Mouse (Mus musculus): Measurements from ENCODE around the gene Cdh12. TPM values are rescaled to one million over a fixed set of nuclear protein-coding genes. Genes with fewer than 3 reads are reported as not detected.
A peak's percentile ranks its signal among the peaks of the same experiment; 100 is the strongest.
"Not testable (repeated sequence)": the region's sequence is repeated elsewhere in the genome, so short reads cannot be mapped to it uniquely, and the experiment has no call there.

Gene Cdh12
- polyA plus RNA-seq, 1 experiment from 2014 or later = 0.65 TPM

DNA sequence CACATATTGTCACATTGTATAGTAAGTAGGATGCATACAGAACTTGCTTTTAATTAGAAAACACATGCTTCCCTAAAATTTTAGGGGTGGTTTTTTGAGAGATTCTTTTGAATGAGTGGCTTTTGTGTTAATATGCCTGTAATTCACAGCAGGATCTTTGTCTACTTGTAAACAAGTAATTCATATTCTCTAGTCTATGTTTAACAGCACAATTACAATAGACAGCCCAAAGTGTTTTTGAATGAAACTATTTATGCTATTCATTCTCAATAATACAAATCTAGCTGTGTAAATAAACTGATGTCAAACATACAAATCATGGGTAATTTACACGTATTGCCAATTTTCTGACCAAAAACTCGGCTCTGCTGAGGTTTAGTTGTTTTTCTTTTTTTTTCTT is 895.3 kb downstream of the Cdh12 start:
- H3K36me3 ChIP-seq = no peaks in the 10 kb centered on the region
- no peaks in the 10 kb centered on the region for H3K4me1 ChIP-seq (replicated peaks)
- no peak overlapping the region for H3K4me2 ChIP-seq (replicated peaks)
- H3K27me3 ChIP-seq (replicated peaks) = no peaks in the 10 kb centered on the region
- H3K9me3 ChIP-seq = no peaks in the 10 kb centered on the region
- no peak overlapping the region for H3K4me3 ChIP-seq (replicated peaks)
- H3K9ac ChIP-seq = no peak overlapping the region
- no peak overlapping the region for H3K27ac ChIP-seq
- no peak for ATAC-seq
- WGBS = 63% methylated on average over 2 of the region's 2 CpGs

DNA sequence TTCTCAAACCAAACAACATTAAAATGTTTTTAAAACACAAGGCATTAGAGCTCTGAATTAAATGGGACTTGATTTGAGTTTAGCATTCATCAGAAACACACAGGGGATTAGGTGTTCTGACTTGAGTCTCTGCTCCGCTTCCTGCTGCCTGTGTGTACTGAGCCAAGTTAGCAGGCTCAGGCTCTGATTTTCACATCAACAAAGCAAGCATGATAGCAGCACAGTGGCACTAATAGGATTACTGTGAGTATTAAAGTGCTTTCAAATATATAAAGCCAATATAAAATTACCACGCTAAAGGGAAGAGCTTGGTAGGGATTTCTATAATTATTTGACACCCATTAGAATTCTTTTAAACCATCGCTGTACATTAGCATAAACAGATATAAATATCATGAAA is 895.7 kb downstream of the Cdh12 start:
- Histone ChIP-seq H3K27ac (no peak overlapping the region), H3K9me3 (no peaks in the 10 kb centered on the region), H3K27me3 (replicated peaks) (no peaks in the 10 kb centered on the region), H3K36me3 (no peaks in the 10 kb centered on the region), H3K4me3 (replicated peaks) (no peak overlapping the region), H3K4me1 (replicated peaks) (no peaks in the 10 kb centered on the region), H3K9ac (no peak overlapping the region), H3K4me2 (replicated peaks) (no peak overlapping the region)
- ATAC-seq = no peak
- WGBS = 56% methylated on average over 3 of the region's 3 CpGs

DNA sequence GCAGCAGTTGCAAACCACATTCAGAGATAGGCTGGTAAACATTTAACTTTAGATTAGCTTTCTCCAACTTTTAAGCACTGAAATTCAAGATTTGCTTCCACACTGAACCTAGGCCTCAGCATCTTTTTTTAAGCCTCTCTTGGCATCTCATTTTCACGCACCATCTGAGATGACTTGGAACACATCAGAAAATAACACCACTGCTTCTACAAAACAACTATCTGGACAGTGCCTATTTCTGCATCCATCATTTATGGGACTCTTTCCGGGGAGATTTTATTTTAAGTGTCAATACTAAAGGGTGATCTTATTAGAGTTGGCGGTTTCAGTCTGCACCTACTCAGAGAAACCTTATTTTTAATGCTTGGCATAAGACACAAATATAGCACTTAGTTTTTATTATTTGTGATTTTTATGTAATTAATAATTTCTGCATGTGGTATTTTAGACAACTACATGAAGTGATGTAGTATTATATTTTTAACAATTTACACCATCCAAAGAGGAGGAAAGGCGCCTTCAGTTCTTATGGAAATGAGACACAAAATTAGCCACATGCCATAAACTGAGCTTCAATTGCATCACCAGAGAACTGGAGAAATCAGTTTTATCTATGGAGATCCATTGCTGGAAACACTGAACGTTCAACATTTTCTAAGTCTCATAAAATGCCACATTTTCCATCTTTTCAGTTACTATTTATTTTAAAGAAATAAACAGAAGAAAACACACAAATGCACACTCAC is 906.5 kb downstream of the Cdh12 start:
- WGBS = 88% methylated on average over 5 of the region's 5 CpGs

DNA sequence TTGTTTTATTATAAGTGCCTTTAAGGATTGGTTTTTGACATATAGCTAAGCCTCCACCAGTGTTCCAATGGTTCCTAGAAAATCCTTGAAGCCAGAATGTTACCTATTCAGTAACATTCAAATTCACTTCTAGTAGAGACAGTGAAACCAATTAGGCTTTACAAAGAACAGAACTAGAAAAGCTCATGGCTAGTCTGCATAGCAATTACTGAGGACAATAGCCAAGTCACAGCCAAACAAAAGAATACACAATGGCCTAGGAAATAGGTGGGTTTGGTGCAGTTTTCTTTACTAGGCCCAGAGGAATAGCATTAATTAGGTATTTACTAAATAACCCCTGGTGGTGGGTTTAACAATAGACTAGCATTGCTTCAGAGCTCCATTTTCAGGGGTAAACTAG is 917.3 kb downstream of the Cdh12 start:
- no peak for ATAC-seq
- no peaks in the 10 kb centered on the region for H3K9me3 ChIP-seq
- no peaks in the 10 kb centered on the region for H3K36me3 ChIP-seq
- H3K27me3 ChIP-seq (replicated peaks) = no peaks in the 10 kb centered on the region
- no peak overlapping the region for H3K9ac ChIP-seq
- H3K4me2 ChIP-seq (replicated peaks) = no peak overlapping the region
- H3K27ac ChIP-seq = no peak overlapping the region
- H3K4me1 ChIP-seq (replicated peaks) = no peaks in the 10 kb centered on the region
- no peak overlapping the region for H3K4me3 ChIP-seq (replicated peaks)

More for the DNA sequence above, 906.5 kb downstream of the Cdh12 start:
- H3K4me2 ChIP-seq (replicated peaks) = no peak overlapping the region
- H3K36me3 ChIP-seq = no peaks in the 10 kb centered on the region
- H3K9me3 ChIP-seq = no peaks in the 10 kb centered on the region
- ATAC-seq = no peak
- H3K4me3 ChIP-seq (replicated peaks) = no peak overlapping the region
- no peaks in the 10 kb centered on the region for H3K27me3 ChIP-seq (replicated peaks)
- H3K9ac ChIP-seq = no peak overlapping the region
- no peak overlapping the region for H3K27ac ChIP-seq
- H3K4me1 ChIP-seq (replicated peaks) = no peaks in the 10 kb centered on the region

DNA sequence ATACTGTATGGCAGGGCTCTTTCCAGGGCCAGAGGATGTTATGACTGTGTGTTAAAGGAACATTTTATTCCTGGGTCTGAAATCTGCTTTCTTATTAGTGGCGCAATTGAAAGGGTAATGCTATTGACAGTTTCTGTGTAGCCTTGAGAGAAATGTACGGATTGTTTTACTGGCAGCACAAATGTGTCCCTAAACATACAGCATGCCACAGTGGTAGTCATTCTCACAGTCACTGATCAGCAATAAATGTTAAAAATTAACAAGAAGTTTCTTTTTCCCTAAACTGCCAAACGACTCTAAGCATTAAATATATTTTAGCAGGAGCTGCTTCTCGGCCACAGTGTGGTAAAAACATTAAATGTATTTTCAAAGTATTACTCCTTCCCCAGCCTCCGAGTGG is 926.4 kb downstream of the Cdh12 start:
- Histone ChIP-seq H3K27me3 (replicated peaks) (no peaks in the 10 kb centered on the region), H3K27ac (no peak overlapping the region), H3K9ac (no peak overlapping the region), H3K4me1 (replicated peaks) (no peaks in the 10 kb centered on the region), H3K4me3 (replicated peaks) (no peak overlapping the region), H3K4me2 (replicated peaks) (no peak overlapping the region), H3K36me3 (no peaks in the 10 kb centered on the region), H3K9me3 (no peaks in the 10 kb centered on the region)
- WGBS = 33% methylated on average over 5 of the region's 5 CpGs
- 0 out of 2 replicates have a peak, but pooled peaks have one; percentile 53 for ATAC-seq

DNA sequence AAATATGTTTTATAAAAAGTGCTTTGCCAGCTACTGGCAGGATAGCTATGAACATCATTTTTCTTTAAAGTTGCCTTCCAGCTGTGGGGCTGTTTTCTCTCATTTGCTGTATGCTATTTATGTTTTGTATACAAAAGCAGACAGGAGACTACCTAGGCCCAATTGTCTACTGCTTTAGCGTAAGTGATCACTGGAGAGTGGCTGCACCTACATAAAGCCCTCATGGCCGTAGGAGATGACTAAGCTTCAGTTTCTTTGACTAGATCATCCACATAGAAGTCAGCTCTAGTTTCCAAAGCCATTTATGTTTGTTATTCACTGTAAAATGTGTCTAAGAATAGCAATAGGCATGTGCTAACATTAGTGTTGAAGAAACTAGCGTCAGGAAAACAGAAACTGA is 926.8 kb downstream of the Cdh12 start:
- 53% methylated on average over 3 of the region's 3 CpGs for WGBS
- Histone ChIP-seq H3K4me1 (replicated peaks) (no peaks in the 10 kb centered on the region), H3K9me3 (no peaks in the 10 kb centered on the region), H3K4me3 (replicated peaks) (no peak overlapping the region), H3K27ac (no peak overlapping the region), H3K9ac (no peak overlapping the region), H3K4me2 (replicated peaks) (no peak overlapping the region), H3K27me3 (replicated peaks) (no peaks in the 10 kb centered on the region), H3K36me3 (no peaks in the 10 kb centered on the region)
- no peak for ATAC-seq

DNA sequence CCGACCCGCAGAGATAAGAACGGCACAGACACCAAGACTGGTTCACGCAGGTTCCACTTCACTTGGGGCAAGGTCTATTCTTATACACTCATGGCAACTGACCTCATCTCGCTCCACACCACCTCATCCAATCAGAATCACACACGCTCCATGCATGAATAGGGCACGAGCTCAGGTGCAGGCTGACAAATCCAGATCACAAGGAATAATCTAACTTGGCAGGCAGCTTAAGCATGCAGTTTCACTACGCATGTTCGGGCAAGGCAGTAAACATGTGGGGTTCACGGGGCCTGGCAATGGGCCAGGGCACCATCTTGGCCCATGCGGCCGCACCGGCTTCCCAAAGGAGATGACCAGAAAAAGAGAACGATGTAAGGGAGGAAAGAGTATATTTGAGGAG is 942.4 kb downstream of the Cdh12 start:
- H3K4me2 ChIP-seq (replicated peaks); H3K9me3 ChIP-seq; H3K4me3 ChIP-seq (replicated peaks); H3K4me1 ChIP-seq (replicated peaks); H3K36me3 ChIP-seq; H3K9ac ChIP-seq; ATAC-seq; H3K27ac ChIP-seq; H3K27me3 ChIP-seq (replicated peaks): not testable (repeated sequence)
- WGBS = 86% methylated on average over 14 of the region's 14 CpGs

DNA sequence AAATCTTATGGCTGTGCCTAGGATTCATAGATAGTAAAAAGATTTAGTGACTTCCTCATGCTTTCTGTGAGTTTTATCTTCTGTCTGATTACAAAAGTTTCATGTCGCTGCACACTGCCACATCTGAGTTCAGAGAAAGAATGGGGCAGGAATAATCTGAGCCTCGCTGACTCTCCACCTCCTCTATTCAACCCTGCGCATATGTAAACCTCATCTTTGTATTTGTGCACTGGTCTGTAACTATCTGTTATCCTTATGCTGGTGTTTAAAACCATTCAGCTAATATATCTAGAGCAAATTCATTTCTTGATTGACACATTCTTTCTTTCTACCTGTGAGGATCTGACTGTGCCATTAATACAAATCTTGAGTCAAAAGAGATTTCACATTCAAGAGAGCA is 944.0 kb downstream of the Cdh12 start:
- no peak for ATAC-seq
- H3K9ac ChIP-seq = no peak overlapping the region
- no peaks in the 10 kb centered on the region for H3K4me1 ChIP-seq (replicated peaks)
- no peak overlapping the region for H3K4me2 ChIP-seq (replicated peaks)
- no peak overlapping the region for H3K4me3 ChIP-seq (replicated peaks)
- no peak overlapping the region for H3K27ac ChIP-seq
- H3K9me3 ChIP-seq = no peaks in the 10 kb centered on the region
- WGBS = 84% methylated on average over 3 of the region's 3 CpGs
- H3K36me3 ChIP-seq = no peaks in the 10 kb centered on the region
- H3K27me3 ChIP-seq (replicated peaks) = no peaks in the 10 kb centered on the region

DNA sequence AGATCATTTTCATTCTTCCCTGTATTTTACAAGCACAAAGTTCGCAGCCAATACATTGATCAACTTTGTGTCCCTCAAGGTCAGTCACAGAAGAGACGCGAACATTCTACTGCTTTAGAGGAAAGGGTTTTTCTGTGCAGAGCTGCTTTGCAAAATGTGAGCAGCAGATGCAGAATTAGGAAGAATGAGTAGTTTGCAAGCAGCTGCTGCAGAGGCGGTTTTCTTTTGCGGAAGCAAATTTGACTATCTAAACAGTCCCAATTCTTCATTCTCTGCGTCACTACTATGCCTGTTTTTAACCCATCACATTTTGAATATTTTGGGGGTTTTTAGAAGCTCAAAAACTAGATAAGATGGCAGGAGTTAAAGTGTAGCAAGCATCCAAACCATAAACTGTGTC is 956.1 kb downstream of the Cdh12 start:
- H3K4me3 ChIP-seq (replicated peaks) = no peak overlapping the region
- H3K9ac ChIP-seq = no peak overlapping the region
- H3K27me3 ChIP-seq (replicated peaks) = no peaks in the 10 kb centered on the region
- H3K27ac ChIP-seq = no peak overlapping the region
- H3K9me3 ChIP-seq = no peaks in the 10 kb centered on the region
- 52% methylated on average over 6 of the region's 6 CpGs for WGBS
- no peaks in the 10 kb centered on the region for H3K4me1 ChIP-seq (replicated peaks)
- no peak overlapping the region for H3K4me2 ChIP-seq (replicated peaks)
- ATAC-seq = no peak
- no peaks in the 10 kb centered on the region for H3K36me3 ChIP-seq

DNA sequence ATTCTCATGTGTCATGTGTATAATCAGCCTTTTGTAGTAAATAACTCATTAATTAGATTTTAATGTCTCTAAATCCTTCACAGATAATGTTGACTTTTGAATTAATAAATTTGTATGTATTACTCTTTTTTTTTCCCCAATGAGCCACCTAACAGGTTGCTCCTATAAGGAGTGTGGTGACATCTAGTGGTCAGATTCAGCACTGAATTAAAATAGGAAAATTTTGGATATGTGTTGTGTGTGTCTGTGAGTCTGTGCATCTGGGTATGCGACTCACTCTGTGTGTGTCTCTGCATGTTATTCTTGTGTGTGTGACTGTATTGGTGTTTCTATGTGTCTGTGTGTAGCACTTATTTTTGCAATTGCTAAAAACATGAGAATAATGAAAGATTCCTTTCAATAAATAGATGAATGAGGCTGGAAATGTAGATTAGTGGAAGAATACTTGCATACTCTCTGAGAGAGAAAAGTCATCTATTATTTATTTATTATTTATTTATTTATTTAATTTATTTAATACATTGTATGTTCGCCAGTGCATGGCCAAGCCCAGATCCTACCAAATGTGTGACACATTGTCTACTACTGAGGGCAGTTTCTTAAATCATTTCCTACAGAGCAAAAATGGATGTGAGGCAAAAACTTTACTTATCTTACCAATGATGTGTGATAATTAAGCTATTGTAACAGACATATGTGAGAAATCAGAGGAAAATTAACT is 958.4 kb downstream of the Cdh12 start:
- Histone ChIP-seq H3K36me3 (no peaks in the 10 kb centered on the region), H3K4me3 (replicated peaks) (no peak overlapping the region), H3K9me3 (no peaks in the 10 kb centered on the region), H3K27me3 (replicated peaks) (no peaks in the 10 kb centered on the region), H3K4me1 (replicated peaks) (no peaks in the 10 kb centered on the region), H3K27ac (no peak overlapping the region), H3K4me2 (replicated peaks) (no peak overlapping the region), H3K9ac (no peak overlapping the region)
- 66% methylated on average over 2 of the region's 2 CpGs for WGBS
- peak; percentile 65; the same call in 1 of the 2 replicates for ATAC-seq

DNA sequence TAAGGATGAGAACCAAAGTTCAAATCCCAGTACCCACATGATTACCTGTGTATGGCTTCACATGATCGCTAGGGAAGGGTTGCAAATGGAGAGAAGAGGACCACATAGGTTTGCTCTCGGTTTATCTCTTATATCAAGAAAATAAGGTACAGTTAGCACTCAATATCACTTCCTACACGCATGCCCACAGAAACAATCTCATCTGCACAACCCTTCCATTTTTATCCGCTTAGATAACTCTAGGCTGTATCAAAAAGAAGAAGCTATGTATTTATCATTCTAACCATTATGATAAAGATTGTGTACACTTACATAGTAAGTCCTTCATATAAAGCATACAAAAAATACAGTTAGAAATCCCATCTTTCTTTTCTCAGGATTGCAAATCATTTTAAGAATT is 988.3 kb downstream of the Cdh12 start:
- Histone ChIP-seq H3K4me1 (replicated peaks) (no peaks in the 10 kb centered on the region), H3K4me2 (replicated peaks) (no peak overlapping the region), H3K9me3 (no peaks in the 10 kb centered on the region), H3K36me3 (no peaks in the 10 kb centered on the region), H3K27ac (no peak overlapping the region), H3K27me3 (replicated peaks) (no peaks in the 10 kb centered on the region), H3K9ac (no peak overlapping the region), H3K4me3 (replicated peaks) (no peak overlapping the region)
- 91% methylated on average over 4 of the region's 4 CpGs for WGBS
- no peak for ATAC-seq

DNA sequence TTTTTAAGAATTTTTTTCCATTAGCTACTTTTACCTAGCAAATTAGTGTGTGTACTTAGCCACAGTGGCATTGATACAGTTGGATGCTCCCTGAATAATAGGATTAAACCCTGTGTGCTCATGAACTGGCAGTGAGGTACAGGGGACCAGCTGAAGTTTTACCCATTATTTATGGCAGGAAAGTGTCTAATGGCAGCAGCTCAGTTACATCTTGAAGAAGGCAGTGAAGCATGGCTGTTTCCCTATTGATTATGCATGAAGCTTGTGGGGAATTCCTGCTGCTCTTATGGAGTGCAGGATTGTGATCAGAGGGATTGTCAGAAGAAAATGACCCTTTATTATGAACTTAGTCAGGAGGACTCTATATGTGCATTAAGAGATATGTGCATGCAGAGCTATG is 988.9 kb downstream of the Cdh12 start:
- no peak for ATAC-seq
- H3K4me2 ChIP-seq (replicated peaks) = no peak overlapping the region
- H3K4me1 ChIP-seq (replicated peaks) = no peaks in the 10 kb centered on the region
- H3K27me3 ChIP-seq (replicated peaks) = no peaks in the 10 kb centered on the region
- no peaks in the 10 kb centered on the region for H3K9me3 ChIP-seq
- H3K36me3 ChIP-seq = no peaks in the 10 kb centered on the region
- no peak overlapping the region for H3K27ac ChIP-seq
- H3K9ac ChIP-seq = no peak overlapping the region
- no peak overlapping the region for H3K4me3 ChIP-seq (replicated peaks)

DNA sequence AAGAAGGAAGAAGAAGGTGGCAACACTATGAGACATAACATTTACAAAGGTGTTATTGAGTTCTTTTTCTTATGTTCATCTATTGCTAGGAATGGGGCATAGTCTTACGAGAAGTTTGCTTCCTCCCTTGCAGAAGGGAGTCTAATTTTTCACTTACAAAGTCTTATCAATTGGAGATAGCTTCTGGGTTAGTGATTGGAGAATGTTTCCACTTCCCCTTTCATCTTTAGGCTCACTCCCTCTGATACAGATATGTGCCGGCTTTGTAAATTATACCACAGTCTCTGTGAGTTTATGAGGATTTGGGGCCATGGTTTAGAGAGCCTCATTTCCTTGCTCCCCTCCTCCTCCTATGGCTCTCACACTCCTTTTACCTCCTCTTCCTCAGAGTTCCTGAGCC is 1009.0 kb downstream of the Cdh12 start:
- H3K9me3 ChIP-seq = no peaks in the 10 kb centered on the region
- no peak overlapping the region for H3K9ac ChIP-seq
- ATAC-seq = no peak
- no peak overlapping the region for H3K27ac ChIP-seq
- no peaks in the 10 kb centered on the region for H3K4me1 ChIP-seq (replicated peaks)
- no peaks in the 10 kb centered on the region for H3K27me3 ChIP-seq (replicated peaks)
- H3K4me3 ChIP-seq (replicated peaks) = no peak overlapping the region
- H3K36me3 ChIP-seq = no peaks in the 10 kb centered on the region
- no peak overlapping the region for H3K4me2 ChIP-seq (replicated peaks)
- WGBS = 66% methylated on average over 2 of the region's 2 CpGs

All from intestine, embryonic 15.5 days (tissue).